Mouse (Mus musculus) heart, embryonic 14.5 days (tissue): ENCODE data around the gene Pnkp. TPM values are rescaled to one million over a fixed set of nuclear protein-coding genes. Genes with fewer than 3 reads are reported as not detected.
A peak's percentile ranks its signal among the peaks of the same experiment; 100 is the strongest.

Experiments used
- ATAC-seq: fragments of 200-750 bp; cut with Nextera tagmentation; 2 replicates; pipeline ENCODE4 v1.8.0; 2017; ENCODE audit warnings: low read depth, moderate TSS enrichment; ENCODE audit not compliant: insufficient number of reproducible peaks, insufficient read depth, low FRiP score
- H3K27ac ChIP-seq, 2 experiments: fragments of 200-500 bp in 1 of 2; fragments of 300-500 bp in 1 of 2; sonication (generic) in 1 of 2; replicated peaks in 1 of 2; 2 replicates each; pipeline ENCODE4 v1.5.1; 2012 to 2014; ENCODE audit warnings: low read depth in 2 of 2, low read length in 2 of 2, control low read depth in 1 of 2, mild to moderate bottlenecking in 1 of 2, mixed read lengths in 1 of 2; ENCODE audit not compliant: control insufficient read depth in 1 of 2, insufficient read depth in 1 of 2
- H3K27me3 ChIP-seq: fragments of 300-500 bp; sonication (generic); 2 replicates; pipeline ENCODE4 v1.6.1; 2014; ENCODE audit warnings: mild to moderate bottlenecking, low read length, control low read depth; ENCODE audit not compliant: control insufficient read depth, insufficient read depth
- H3K36me3 ChIP-seq: fragments of 300-500 bp; sonication (generic); 2 replicates; pipeline ENCODE4 v1.6.1; 2014; ENCODE audit warnings: mild to moderate bottlenecking, control low read depth, low read length, mixed read lengths; ENCODE audit not compliant: control insufficient read depth, insufficient read depth
- H3K4me1 ChIP-seq, 2 experiments: fragments of 200-500 bp in 1 of 2; fragments of 300-500 bp in 1 of 2; sonication (generic) in 1 of 2; 2 replicates each; pipeline ENCODE4 v1.6.1; 2012 to 2014; ENCODE audit warnings: low read length in 2 of 2, control low read depth in 1 of 2, mixed read lengths in 1 of 2; ENCODE audit not compliant: control insufficient read depth in 2 of 2, insufficient read depth in 2 of 2
- H3K4me2 ChIP-seq: fragments of 300-500 bp; sonication (generic); 2 replicates; pipeline ENCODE4 v1.6.1; 2014; ENCODE audit warnings: mild to moderate bottlenecking, low read length
- H3K4me3 ChIP-seq, 2 experiments: fragments of 200-500 bp in 1 of 2; fragments of 300-500 bp in 1 of 2; sonication (generic) in 1 of 2; 2 replicates each; pipeline ENCODE4 v1.5.1; 2012 to 2014; ENCODE audit warnings: low read length in 2 of 2, mild to moderate bottlenecking in 2 of 2, control low read depth in 1 of 2, low read depth in 1 of 2, moderate library complexity in 1 of 2; ENCODE audit not compliant: control insufficient read depth in 1 of 2, insufficient read depth in 1 of 2
- H3K9ac ChIP-seq: fragments of 300-500 bp; sonication (generic); 2 replicates; pipeline ENCODE4 v1.6.1; 2014; ENCODE audit warnings: mild to moderate bottlenecking, low read length
- H3K9me3 ChIP-seq: fragments of 300-500 bp; sonication (generic); 2 replicates; pipeline ENCODE4 v1.6.1; 2016; ENCODE audit warnings: low read length, control low read depth; ENCODE audit not compliant: control insufficient read depth
- WGBS: fragments of 180-500 bp; shearing (Covaris S2); extraction: QIAGEN DNeasy Blood & Tissue Kit; methylation state at CpG from one replicate; pipeline ENCODE4 v1.1.7; 2014; 5-methylcytosine and 5-hydroxymethylcytosine counted together
- polyA plus RNA-seq: library from polyadenylated mRNA; unstranded; fragments of >200 nt; fragmentation: Nextera tagmentation; extraction: Ambion mirVana; gene quantifications from 2 replicates; pipeline ENCODE4 v1.2.1, GENCODE M21; 2014

Pnkp gene
- polyA plus RNA-seq, 1 experiment from 2014 or later, result 22.7 TPM

DNA sequence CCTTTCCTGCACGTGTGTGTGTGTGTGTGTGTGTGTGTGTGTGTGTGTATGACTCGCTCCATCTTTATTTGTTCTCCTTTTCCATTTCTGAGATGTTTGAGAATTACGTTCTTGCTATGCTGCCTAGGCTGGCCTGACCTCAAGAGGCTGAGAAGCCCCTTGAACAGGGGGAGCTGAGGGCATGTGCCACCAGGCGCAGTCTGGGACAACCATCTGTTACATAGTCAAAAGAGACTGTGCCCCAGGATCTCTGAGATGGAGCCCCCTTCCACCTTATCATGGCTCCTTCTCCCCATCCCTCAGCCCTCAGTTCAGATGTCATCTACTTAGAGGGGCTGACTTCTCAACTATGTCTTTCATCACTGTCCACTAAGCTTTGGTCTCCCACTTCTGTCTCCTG lies 42.5 kb upstream of the Pnkp start:
- Histone ChIP-seq H3K4me1 (peaks cover 18 to 30% of the 10 kb centered on the region in 2 experiments), H3K4me2 (no peak overlapping the region), H3K9ac (no peak overlapping the region), H3K4me3 (no peak overlapping the region), H3K36me3 (peaks cover 32% of the 10 kb centered on the region), H3K27ac (no peak overlapping the region), H3K9me3 (no peaks in the 10 kb centered on the region), H3K27me3 (no peaks in the 10 kb centered on the region)
- 96% methylated on average over 4 of the region's 4 CpGs for WGBS
- ATAC-seq, result no peak

DNA sequence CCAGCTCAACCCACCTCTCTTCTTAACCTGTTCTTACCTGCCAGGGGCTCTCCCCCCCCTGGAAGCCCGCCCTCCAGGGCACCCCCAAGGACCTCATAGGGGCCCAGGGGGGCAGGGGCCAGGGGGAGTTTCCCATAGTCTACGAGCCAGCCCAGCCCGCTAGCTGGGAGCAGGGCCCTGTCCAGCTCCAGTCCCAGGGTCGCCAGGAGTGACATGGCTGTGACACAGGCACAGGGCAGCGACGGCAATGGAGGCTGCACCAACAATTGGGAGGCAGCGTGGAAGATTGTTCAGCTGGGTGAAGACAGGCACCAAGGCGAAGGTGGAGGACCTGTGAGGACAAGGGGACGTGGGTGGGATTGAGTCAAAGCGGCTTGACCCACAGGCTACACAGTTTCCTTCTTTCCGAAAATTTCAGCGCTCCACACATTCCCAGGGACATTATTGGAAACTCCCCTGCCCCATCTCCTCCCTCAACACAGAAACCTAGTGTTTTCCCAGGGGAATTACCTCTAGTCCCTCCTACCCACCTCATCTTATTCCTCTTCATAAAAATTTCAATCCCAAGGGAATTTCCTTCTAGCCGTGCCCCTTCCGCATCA lies 41.9 kb upstream of the Pnkp start:
- H3K4me1 ChIP-seq, result peaks cover 22 to 37% of the 10 kb centered on the region in 2 experiments
- WGBS, result 22% methylated on average over 14 of the region's 14 CpGs
- peak overlapping the region; percentile 91 for H3K4me2 ChIP-seq
- peak overlapping the region; percentile 94 to 99; a peak in 2 of 4 replicates for H3K27ac ChIP-seq
- no peak for ATAC-seq
- peak overlapping the region; percentile 67 to 85 for H3K4me3 ChIP-seq
- peaks cover 35% of the 10 kb centered on the region for H3K36me3 ChIP-seq
- no peaks in the 10 kb centered on the region for H3K27me3 ChIP-seq
- peak overlapping the region; percentile 95 for H3K9ac ChIP-seq
- no peaks in the 10 kb centered on the region for H3K9me3 ChIP-seq

DNA sequence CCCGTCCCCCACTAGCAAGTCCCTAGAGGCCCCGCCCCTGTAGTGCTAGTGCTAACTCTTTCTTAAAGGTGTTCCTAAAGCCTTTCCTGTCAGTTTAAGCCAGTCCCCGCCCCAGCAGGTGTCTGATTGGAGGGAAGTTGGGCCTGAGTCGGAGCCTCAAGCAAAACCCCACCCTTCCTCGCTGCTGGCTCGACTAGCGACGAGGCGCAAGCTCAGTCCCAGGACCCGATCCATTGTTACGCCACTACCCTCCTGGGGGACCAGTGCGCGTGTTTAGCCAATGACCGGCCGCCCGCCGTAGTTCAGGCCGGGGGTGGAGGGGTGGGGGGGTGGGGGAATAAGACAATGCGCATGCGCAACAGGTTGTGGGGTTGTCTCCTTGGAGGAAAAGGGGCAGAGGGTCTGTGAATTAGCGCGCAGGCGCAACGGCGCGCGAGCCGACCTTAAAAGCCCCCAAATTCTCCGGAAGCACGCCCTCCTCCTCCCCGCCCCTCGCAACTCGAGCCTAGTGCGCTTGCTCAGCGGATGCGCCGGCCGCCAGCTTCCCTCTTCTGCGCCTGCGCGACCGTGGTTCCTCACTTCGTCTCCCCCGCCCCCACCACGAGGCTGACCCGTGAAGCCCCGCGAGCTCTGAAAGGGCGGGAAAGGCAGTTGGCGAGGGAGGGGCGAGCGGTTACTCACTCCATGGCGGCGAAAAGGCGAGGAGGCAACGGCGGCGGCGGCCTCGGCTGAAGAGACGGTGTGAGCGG lies 41.0 kb upstream of the Pnkp start, which contains the start of the genes Nup62 and Il4i1:
Nup62 (plus strand) TSS at position 368 of the 749 bp plus-strand sequence.
Il4i1 (plus strand) TSS at position 667 of the 749 bp plus-strand sequence.
- ATAC-seq, result peak; percentile 93
- peak within 1 kb of the TSS; percentile 94 to 99 for H3K27ac ChIP-seq
- H3K36me3 ChIP-seq, result peaks cover 35% of the 10 kb centered on the region
- no peaks in the 10 kb centered on the region for H3K9me3 ChIP-seq
- peaks cover 22 to 45% of the 10 kb centered on the region in 2 experiments for H3K4me1 ChIP-seq
- H3K27me3 ChIP-seq, result no peaks in the 10 kb centered on the region
- under 1% methylated on average over 62 of the region's 62 CpGs for WGBS
- H3K4me2 ChIP-seq, result peak within 1 kb of the TSS; percentile 91
- H3K4me3 ChIP-seq, result peak within 1 kb of the TSS; percentile 67 to 85
- peak within 1 kb of the TSS; percentile 95 for H3K9ac ChIP-seq

DNA sequence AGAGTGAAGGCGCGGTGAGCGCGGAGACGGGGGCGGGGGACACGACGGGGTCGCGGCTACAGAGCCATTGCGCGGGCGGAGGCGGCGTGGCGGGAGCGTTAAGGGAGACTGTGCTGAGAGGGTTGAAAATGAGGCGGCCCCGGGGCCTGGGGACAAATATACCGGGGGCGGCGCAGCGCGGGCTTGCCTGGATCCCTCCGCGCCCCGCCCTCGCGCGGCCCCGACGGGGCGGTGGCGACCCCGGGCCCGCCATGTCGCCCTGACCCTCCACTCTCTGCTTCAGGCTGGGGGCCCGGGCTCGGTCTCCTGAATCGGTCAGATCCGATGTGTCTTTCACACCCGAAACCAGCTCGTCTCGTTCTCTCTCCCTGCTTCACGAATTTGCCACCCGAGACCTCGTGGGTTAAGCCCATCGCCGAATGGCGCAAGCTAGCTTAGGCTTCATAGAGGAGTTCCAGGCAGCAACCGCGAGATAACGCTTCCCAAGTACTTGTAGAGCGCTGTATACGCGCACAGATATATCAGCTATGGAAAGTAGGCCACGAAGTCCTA lies 40.4 kb upstream of the Pnkp start, which contains the start of gene Atf5:
Atf5 (minus strand) TSS at position 189 of the 552 bp plus-strand sequence.
- H3K4me2 ChIP-seq, result peak within 1 kb of the TSS; percentile 91
- peaks cover 22 to 51% of the 10 kb centered on the region in 2 experiments for H3K4me1 ChIP-seq
- H3K27me3 ChIP-seq, result no peaks in the 10 kb centered on the region
- WGBS, result under 1% methylated on average over 55 of the region's 57 CpGs
- ATAC-seq, result peak; percentile 26
- H3K36me3 ChIP-seq, result peaks cover 31% of the 10 kb centered on the region
- peak within 1 kb of the TSS; percentile 94 to 99 for H3K27ac ChIP-seq
- peak within 1 kb of the TSS; percentile 95 for H3K9ac ChIP-seq
- H3K4me3 ChIP-seq, result peak within 1 kb of the TSS; percentile 67 to 85
- no peaks in the 10 kb centered on the region for H3K9me3 ChIP-seq

DNA sequence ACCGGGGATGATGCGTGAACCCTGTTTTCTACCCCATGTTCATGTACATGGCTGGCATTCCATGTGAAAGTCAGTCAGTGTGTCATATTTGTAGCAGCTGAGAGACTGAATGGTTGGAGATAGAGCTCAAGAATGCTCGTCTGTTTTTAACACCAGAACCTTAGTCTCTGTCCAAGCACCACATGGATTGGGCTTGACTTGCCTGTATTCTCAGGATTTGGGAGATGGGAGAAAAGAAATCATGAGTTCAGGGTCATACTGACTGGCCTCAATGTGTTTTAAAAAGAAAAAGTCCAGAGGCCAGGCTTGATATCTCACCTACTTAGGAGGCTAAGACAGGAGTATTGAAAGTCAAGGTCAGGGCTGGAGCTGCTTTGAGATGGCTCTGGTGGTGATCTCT lies 39.5 kb upstream of the Pnkp start:
- Histone ChIP-seq H3K36me3 (peaks cover 24% of the 10 kb centered on the region), H3K27ac (peak overlapping the region; percentile 94 to 99), H3K4me1 (peaks cover 22 to 53% of the 10 kb centered on the region in 2 experiments), H3K4me2 (peak overlapping the region; percentile 91), H3K9me3 (no peaks in the 10 kb centered on the region), H3K9ac (peak overlapping the region; percentile 95), H3K4me3 (peak overlapping the region; percentile 67 to 85), H3K27me3 (no peaks in the 10 kb centered on the region)
- no peak for ATAC-seq
- WGBS, result 10% methylated on average over 3 of the region's 3 CpGs

DNA sequence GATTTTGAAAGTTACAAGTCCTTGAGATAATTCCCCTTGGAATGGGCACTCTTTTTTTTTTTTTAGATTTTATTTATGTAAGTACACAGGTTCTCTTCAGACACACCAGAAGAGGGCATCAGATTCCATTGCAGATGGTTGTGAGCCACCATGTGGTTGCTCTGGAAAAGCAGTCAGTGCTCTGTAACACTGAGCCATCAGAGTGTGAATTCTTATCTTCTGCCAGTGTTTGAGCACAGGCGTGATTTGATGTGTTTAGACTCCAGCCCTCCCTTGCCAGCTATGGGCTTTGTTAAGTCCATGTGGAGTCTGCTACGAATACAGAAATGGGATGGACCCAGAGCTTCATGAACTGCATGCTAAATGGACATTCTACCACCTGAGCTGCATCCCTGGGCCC lies 38.8 kb upstream of the Pnkp start:
- Histone ChIP-seq H3K27me3 (no peaks in the 10 kb centered on the region), H3K9ac (peak overlapping the region; percentile 95), H3K36me3 (peaks cover 19% of the 10 kb centered on the region; the same call in 1 of the 2 replicates), H3K9me3 (no peaks in the 10 kb centered on the region), H3K4me1 (peaks cover 22 to 59% of the 10 kb centered on the region in 2 experiments), H3K27ac (peak overlapping the region in 1 of 2 experiments; percentile 99; a peak in 1 of 4 replicates), H3K4me2 (peak overlapping the region; percentile 91), H3K4me3 (peak overlapping the region; percentile 1 to 85; a peak in 3 of 4 replicates)
- no peak for ATAC-seq
- WGBS, result 15% methylated on average over 2 of the region's 2 CpGs

DNA sequence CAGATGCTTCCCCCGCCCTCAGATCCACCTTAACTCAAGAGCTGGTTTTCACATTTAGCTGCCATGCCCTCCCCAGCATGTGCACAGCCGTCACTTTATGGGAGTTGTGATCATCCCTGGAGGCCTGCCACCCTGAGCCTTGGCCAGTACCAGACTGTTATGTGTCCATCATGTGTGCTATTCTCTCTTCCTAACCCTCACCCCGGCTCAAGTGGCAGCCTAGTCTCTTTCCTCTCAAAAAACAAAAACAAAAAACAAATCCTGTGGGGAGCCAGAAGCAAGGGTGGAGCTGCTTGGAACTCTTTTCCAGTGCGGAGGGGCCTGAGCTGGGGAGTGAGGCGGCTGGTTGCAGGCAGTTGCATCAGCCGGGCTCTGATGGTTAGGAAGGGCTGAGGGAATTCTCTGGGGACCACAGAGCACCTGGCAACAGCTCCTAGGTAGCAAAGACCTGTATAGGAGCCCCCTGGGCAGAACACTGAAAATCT lies 38.1 kb upstream of the Pnkp start:
- 40% methylated on average over 6 of the region's 6 CpGs for WGBS
- peak overlapping the region; percentile 95 for H3K9ac ChIP-seq
- H3K4me3 ChIP-seq, result peak overlapping the region; percentile 5 to 85; a peak in 3 of 4 replicates
- no peaks in the 10 kb centered on the region for H3K27me3 ChIP-seq
- peak overlapping the region; percentile 91 for H3K4me2 ChIP-seq
- peaks cover 22 to 65% of the 10 kb centered on the region in 2 experiments for H3K4me1 ChIP-seq
- H3K27ac ChIP-seq, result peak overlapping the region in 1 of 2 experiments; percentile 30; a peak in 1 of 4 replicates
- peaks cover 17% of the 10 kb centered on the region; the same call in 1 of the 2 replicates for H3K36me3 ChIP-seq
- ATAC-seq, result no peak
- no peaks in the 10 kb centered on the region for H3K9me3 ChIP-seq
